Mouse (Mus musculus): ENCODE results near the gene Gm10337. TPM values are rescaled to one million over a fixed set of nuclear protein-coding genes. Genes with fewer than 3 reads are reported as not detected.

Gm10337 gene
- polyA plus RNA-seq, 1 experiment from 2014 or later, result not detected

GRCm38 (mm10) chr15:102505770-102506463 is 2.4 kb downstream of the Gm10337 start:
- H3K4me3 ChIP-seq (ENCODE audit: inconsistent target), result no peak overlapping the region
- peak overlapping the region; percentile 69 for H3K27ac ChIP-seq
- peaks cover 22% of the 10 kb centered on the region for H3K79me2 ChIP-seq (ENCODE audit: inconsistent target)
- WGBS (ENCODE audit: missing documents), result 86% methylated on average over 9 of the region's 9 CpGs
- H3K36me3 ChIP-seq (ENCODE audit: inconsistent target), result peaks cover 34% of the 10 kb centered on the region

- peak overlapping the region; percentile 69 for H3K27ac ChIP-seq
- H3K36me3 ChIP-seq (ENCODE audit: inconsistent target), result peaks cover 29% of the 10 kb centered on the region
- H3K79me2 ChIP-seq (ENCODE audit: inconsistent target), result peaks cover 22% of the 10 kb centered on the region
- no peak overlapping the region for H3K4me3 ChIP-seq (ENCODE audit: inconsistent target)
- 17% methylated on average over 2 of the region's 2 CpGs for WGBS (ENCODE audit: missing documents)
Observed at GRCm38 (mm10) chr15:102506464-102506830, 2.9 kb downstream of the Gm10337 start.

GRCm38 (mm10) chr15:102506864-102507263 is 3.3 kb downstream of the Gm10337 start:
- peaks cover 24% of the 10 kb centered on the region for H3K36me3 ChIP-seq (ENCODE audit: inconsistent target)
- no peak overlapping the region for H3K4me3 ChIP-seq (ENCODE audit: inconsistent target)
- peak overlapping the region; percentile 69 for H3K27ac ChIP-seq
- peaks cover 22% of the 10 kb centered on the region for H3K79me2 ChIP-seq (ENCODE audit: inconsistent target)
- WGBS (ENCODE audit: missing documents), result 88% methylated on average over 1 of the region's 1 CpGs

- no peak overlapping the region for H3K4me3 ChIP-seq (ENCODE audit: inconsistent target)
- H3K36me3 ChIP-seq (ENCODE audit: inconsistent target), result peaks cover 17% of the 10 kb centered on the region
- H3K27ac ChIP-seq, result peak overlapping the region; percentile 69
- peaks cover 22% of the 10 kb centered on the region for H3K79me2 ChIP-seq (ENCODE audit: inconsistent target)
Observed at GRCm38 (mm10) chr15:102507561-102507960, 4.0 kb downstream of the Gm10337 start.

GRCm38 (mm10) chr15:102508336-102508735 is 4.8 kb downstream of the Gm10337 start:
- Histone ChIP-seq H3K36me3 (ENCODE audit: inconsistent target) (peaks cover 10% of the 10 kb centered on the region), H3K27ac (0 out of 2 replicates have a peak overlapping the region, but pooled peaks have one; percentile 69), H3K79me2 (ENCODE audit: inconsistent target) (peaks cover 22% of the 10 kb centered on the region), H3K4me3 (ENCODE audit: inconsistent target) (no peak overlapping the region)
- 92% methylated on average over 3 of the region's 3 CpGs for WGBS (ENCODE audit: missing documents)

- Histone ChIP-seq H3K36me3 (ENCODE audit: inconsistent target) (no peaks in the 10 kb centered on the region), H3K4me3 (ENCODE audit: inconsistent target) (peak overlapping the region; percentile 46), H3K27ac (peak overlapping the region; percentile 62), H3K79me2 (ENCODE audit: inconsistent target) (peaks cover 20% of the 10 kb centered on the region)
- WGBS (ENCODE audit: missing documents), result 22% methylated on average over 9 of the region's 9 CpGs
Observed at GRCm38 (mm10) chr15:102510110-102510509, 6.6 kb downstream of the Gm10337 start.

- Histone ChIP-seq H3K79me2 (ENCODE audit: inconsistent target) (peaks cover 19% of the 10 kb centered on the region), H3K36me3 (ENCODE audit: inconsistent target) (no peaks in the 10 kb centered on the region), H3K4me3 (ENCODE audit: inconsistent target) (peak overlapping the region; percentile 46), H3K27ac (peak overlapping the region; percentile 62)
- 7% methylated on average over 34 of the region's 34 CpGs for WGBS (ENCODE audit: missing documents)
Observed at GRCm38 (mm10) chr15:102510590-102511284, 7.2 kb downstream of the Gm10337 start.

GRCm38 (mm10) chr15:102511285-102511833 is 7.8 kb downstream of the Gm10337 start:
- H3K27ac ChIP-seq, result no peak overlapping the region
- H3K4me3 ChIP-seq (ENCODE audit: inconsistent target), result no peak overlapping the region
- H3K79me2 ChIP-seq (ENCODE audit: inconsistent target), result peaks cover 19% of the 10 kb centered on the region
- 76% methylated on average over 6 of the region's 6 CpGs for WGBS (ENCODE audit: missing documents)
- H3K36me3 ChIP-seq (ENCODE audit: inconsistent target), result no peaks in the 10 kb centered on the region

GRCm38 (mm10) chr15:102512010-102512409 is 8.5 kb downstream of the Gm10337 start:
- no peaks in the 10 kb centered on the region for H3K36me3 ChIP-seq (ENCODE audit: inconsistent target)
- WGBS (ENCODE audit: missing documents), result 92% methylated on average over 5 of the region's 5 CpGs
- no peak overlapping the region for H3K4me3 ChIP-seq (ENCODE audit: inconsistent target)
- no peak overlapping the region for H3K27ac ChIP-seq
- H3K79me2 ChIP-seq (ENCODE audit: inconsistent target), result peaks cover 19% of the 10 kb centered on the region

- H3K4me3 ChIP-seq (ENCODE audit: inconsistent target), result no peak overlapping the region
- H3K27ac ChIP-seq, result no peak overlapping the region
- no peaks in the 10 kb centered on the region for H3K36me3 ChIP-seq (ENCODE audit: inconsistent target)
- peaks cover 19% of the 10 kb centered on the region for H3K79me2 ChIP-seq (ENCODE audit: inconsistent target)
Observed at GRCm38 (mm10) chr15:102512471-102512870, 8.9 kb downstream of the Gm10337 start.

GRCm38 (mm10) chr15:102513004-102513403 is 9.5 kb downstream of the Gm10337 start:
- WGBS (ENCODE audit: missing documents), result 82% methylated on average over 3 of the region's 3 CpGs
- Histone ChIP-seq H3K4me3 (ENCODE audit: inconsistent target) (no peak overlapping the region), H3K36me3 (ENCODE audit: inconsistent target) (no peaks in the 10 kb centered on the region), H3K27ac (no peak overlapping the region), H3K79me2 (ENCODE audit: inconsistent target) (peaks cover 19% of the 10 kb centered on the region)

GRCm38 (mm10) chr15:102515261-102515660 is 11.7 kb downstream of the Gm10337 start:
- WGBS (ENCODE audit: missing documents), result 100% methylated on average over 2 of the region's 2 CpGs
- no peak overlapping the region for H3K27ac ChIP-seq
- H3K4me3 ChIP-seq (ENCODE audit: inconsistent target), result no peak overlapping the region
- no peaks in the 10 kb centered on the region for H3K36me3 ChIP-seq (ENCODE audit: inconsistent target)
- peaks cover 16% of the 10 kb centered on the region for H3K79me2 ChIP-seq (ENCODE audit: inconsistent target)

GRCm38 (mm10) chr15:102515791-102516190 is 12.3 kb downstream of the Gm10337 start:
- H3K4me3 ChIP-seq (ENCODE audit: inconsistent target), result peak overlapping the region; percentile 80; the same call in 1 of the 2 replicates
- no peak overlapping the region for H3K27ac ChIP-seq
- WGBS (ENCODE audit: missing documents), result 95% methylated on average over 4 of the region's 4 CpGs

GRCm38 (mm10) chr15:102516293-102516692 is 12.8 kb downstream of the Gm10337 start:
- H3K4me3 ChIP-seq (ENCODE audit: inconsistent target), result peak overlapping the region; percentile 80
- H3K36me3 ChIP-seq (ENCODE audit: inconsistent target), result no peaks in the 10 kb centered on the region
- H3K27ac ChIP-seq, result no peak overlapping the region
- 13% methylated on average over 12 of the region's 12 CpGs for WGBS (ENCODE audit: missing documents)
- peaks cover 26% of the 10 kb centered on the region for H3K79me2 ChIP-seq (ENCODE audit: inconsistent target)

More at GRCm38 (mm10) chr15:102515791-102516190, 12.3 kb downstream of the Gm10337 start:
- no peaks in the 10 kb centered on the region for H3K36me3 ChIP-seq (ENCODE audit: inconsistent target)
- H3K79me2 ChIP-seq (ENCODE audit: inconsistent target), result peaks cover 21% of the 10 kb centered on the region

All from macrophage (primary cell).